Mouse (Mus musculus) left cerebral cortex, postnatal 10 days (tissue): ENCODE data around the gene Gm17555. TPM values are rescaled to one million over a fixed set of nuclear protein-coding genes. Genes with fewer than 3 reads are reported as not detected.

ENCODE experiments used
- total RNA-seq, 2 experiments: library from RNA; stranded (reverse); gene quantifications; 2 replicates each; pipeline ENCODE4 v1.2.3; 2021

Gene Gm17555
- total RNA-seq, 2 experiments from 2014 or later = not detected

Other genes starting within 250 kb of the Gm17555 start
- under 1 TPM in 1 of 2 experiments, not detected in 1; 0.41 TPM for gene Fgf7, start 180.4 kb upstream of the Gm17555 start, total RNA-seq
- gene Fam227b, start 63.1 kb upstream of the Gm17555 start, total RNA-seq = under 1 TPM in 1 of 2 experiments, not detected in 1; 0.54 TPM
- gene Dtwd1, start 63.0 kb upstream of the Gm17555 start, total RNA-seq = 10 to 100 TPM; 12.9 to 14.5 TPM